8 mouse cellular contexts compared by ENCODE assay signal in the genomic region with DNA sequence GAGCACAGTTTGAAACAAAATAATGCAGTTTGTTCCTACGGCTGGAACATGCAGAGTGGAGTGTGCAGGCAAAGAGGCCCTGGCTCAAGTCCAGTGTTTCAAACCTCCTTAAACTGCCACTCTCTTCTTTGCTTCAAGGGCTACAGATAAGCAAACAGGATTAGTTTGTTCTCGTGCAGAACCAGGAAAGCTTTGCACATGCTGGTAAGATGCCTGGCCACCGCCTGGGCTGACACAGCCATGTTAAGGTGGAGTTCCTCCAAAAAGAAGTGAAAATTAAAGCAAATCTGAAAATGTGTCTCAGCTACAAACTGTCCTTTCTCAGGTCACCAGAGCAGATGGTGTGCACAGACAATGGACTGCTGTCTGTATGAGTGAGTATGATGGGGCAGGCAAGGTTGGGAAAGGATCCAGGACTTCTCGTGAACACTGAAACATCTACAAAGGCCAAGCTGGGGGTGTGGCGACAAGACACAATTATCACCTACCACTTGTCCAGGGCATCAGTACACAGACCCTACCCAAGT.
DNase-seq lines count a peak whose midpoint lies in the region; ATAC-seq lines count a peak whose summit lies in the region.

No protein-coding gene starts in this region.

- no peak overlapping the region for H3K4me3 ChIP-seq in forebrain, embryonic 14.5 days (ENCODE audit: low read depth, low read length)
- no peak overlapping the region for H3K4me3 ChIP-seq in midbrain, embryonic 11.5 days (ENCODE audit: low read depth, low read length)

- DNase-seq in urinary bladder, adult 18-20 months (ENCODE audit: low spot score in 2 of 2) = peak; percentile 2 to 21
- DNase-seq in urinary bladder, adult 2 months (ENCODE audit: low spot score) = no peak
- DNase-seq in forebrain, embryonic 14.5 days (ENCODE audit: low spot score) = peak; percentile 89
- DNase-seq in heart, postnatal 4 days = peak; percentile 53
- DNase-seq in layer of hippocampus, postnatal 36 days = peak; percentile 36 to 41
- DNase-seq in midbrain, embryonic 11.5 days (ENCODE audit: low spot score, missing footprints) = peak; percentile 86
- DNase-seq in testis, postnatal 14 days (ENCODE audit: low spot score) = peak; percentile 83
- DNase-seq in thymus, postnatal 14 days = no peak

- H3K4me2 ChIP-seq in forebrain, embryonic 14.5 days (ENCODE audit: low read length) = peak overlapping the region; percentile 28
- H3K4me2 ChIP-seq in midbrain, embryonic 11.5 days = no peak overlapping the region

- H3K27me3 ChIP-seq in forebrain, embryonic 14.5 days (replicated peaks; ENCODE audit: control insufficient read depth, insufficient read depth, low read length) = no peaks in the 10 kb centered on the region
- H3K27me3 ChIP-seq in midbrain, embryonic 11.5 days (ENCODE audit: control insufficient read depth, insufficient read depth, low read length) = no peaks in the 10 kb centered on the region

- 6% methylated on average over 5 of the region's 5 CpGs for WGBS in forebrain, embryonic 14.5 days
- 26% methylated on average over 5 of the region's 5 CpGs for WGBS in midbrain, embryonic 11.5 days

- peak; percentile 86 for ATAC-seq in forebrain, embryonic 14.5 days
- ATAC-seq in midbrain, embryonic 11.5 days (ENCODE audit: low FRiP score) = 0 out of 2 replicates have a peak, but pooled peaks have one; percentile 46

- H3K9ac ChIP-seq in forebrain, embryonic 14.5 days (ENCODE audit: low read length) = no peak overlapping the region
- H3K9ac ChIP-seq in midbrain, embryonic 11.5 days (ENCODE audit: low read length) = no peak overlapping the region

- H3K4me1 ChIP-seq in forebrain, embryonic 14.5 days (ENCODE audit: control insufficient read depth, insufficient read depth, low read length) = peaks cover 31% of the 10 kb centered on the region
- peaks cover 7% of the 10 kb centered on the region for H3K4me1 ChIP-seq in midbrain, embryonic 11.5 days (ENCODE audit: control insufficient read depth, insufficient read depth, low read length)

- peak overlapping the region; percentile 85 for H3K27ac ChIP-seq in forebrain, embryonic 14.5 days (ENCODE audit: low read depth, low read length)
- H3K27ac ChIP-seq in midbrain, embryonic 11.5 days (ENCODE audit: low read depth, low read length) = peak overlapping the region; percentile 33; the same call in 1 of the 2 replicates

- H3K36me3 ChIP-seq in forebrain, embryonic 14.5 days (ENCODE audit: control insufficient read depth, insufficient read depth, low read length) = no peaks in the 10 kb centered on the region
- H3K36me3 ChIP-seq in midbrain, embryonic 11.5 days (ENCODE audit: control insufficient read depth, insufficient read depth, low read length) = no peaks in the 10 kb centered on the region

- no peaks in the 10 kb centered on the region for H3K9me3 ChIP-seq in forebrain, embryonic 14.5 days (replicated peaks; ENCODE audit: control insufficient read depth, low read length)
- no peaks in the 10 kb centered on the region for H3K9me3 ChIP-seq in midbrain, embryonic 11.5 days (ENCODE audit: control insufficient read depth, low read length)

Comparison
In these comparisons a context has a peak if more than half of its experiments do, and no peak if none do; other contexts are left out.
1. DNase-seq: peak in urinary bladder, adult 18-20 months (2 of 2), forebrain, embryonic 14.5 days (single experiment), heart, postnatal 4 days (single experiment), layer of hippocampus, postnatal 36 days (2 of 2), midbrain, embryonic 11.5 days (single experiment) and testis, postnatal 14 days (single experiment); none in urinary bladder, adult 2 months (single experiment) and thymus, postnatal 14 days (single experiment).